Mouse (Mus musculus): ENCODE data around the gene Kdm1b.

Kdm1b gene

GRCm38 (mm10) chr13:47078799-47079198, 35.5 kb downstream of the Kdm1b start:
- TF ChIP-seq GATA4 (IDR thresholded peaks at IDR 0.05; ENCODE audit: insufficient replicate concordance, low read length): no peak

- no peak for TF ChIP-seq GATA4 (IDR thresholded peaks at IDR 0.05; ENCODE audit: insufficient replicate concordance, low read length)
Observed at GRCm38 (mm10) chr13:47080905-47081505, 37.7 kb downstream of the Kdm1b start.

- TF ChIP-seq GATA4 (IDR thresholded peaks at IDR 0.05; ENCODE audit: insufficient replicate concordance, low read length): no peak
Observed at GRCm38 (mm10) chr13:47088433-47088832, 45.1 kb downstream of the Kdm1b start.

DNA sequence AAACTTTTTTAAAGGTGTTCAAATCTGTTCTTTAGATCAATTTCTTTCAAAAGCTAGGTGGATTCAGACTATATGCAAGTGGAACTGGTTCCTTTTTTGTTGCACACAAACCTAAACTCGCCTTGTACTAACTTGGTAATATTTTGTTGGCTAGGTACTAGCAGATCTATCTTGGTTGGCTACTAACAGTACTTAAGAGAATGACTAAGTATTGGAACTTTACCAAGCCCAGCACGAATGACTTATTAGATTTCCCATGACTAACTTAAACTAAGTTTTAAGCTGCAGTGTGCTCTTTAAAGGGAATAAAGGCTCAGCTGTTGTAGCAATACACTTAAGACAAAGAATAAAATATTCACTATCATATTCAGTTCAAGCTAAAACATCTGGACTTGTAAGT, 46.0 kb downstream of the Kdm1b start:
- no peak for TF ChIP-seq GATA4 (IDR thresholded peaks at IDR 0.05; ENCODE audit: insufficient replicate concordance, low read length)

DNA sequence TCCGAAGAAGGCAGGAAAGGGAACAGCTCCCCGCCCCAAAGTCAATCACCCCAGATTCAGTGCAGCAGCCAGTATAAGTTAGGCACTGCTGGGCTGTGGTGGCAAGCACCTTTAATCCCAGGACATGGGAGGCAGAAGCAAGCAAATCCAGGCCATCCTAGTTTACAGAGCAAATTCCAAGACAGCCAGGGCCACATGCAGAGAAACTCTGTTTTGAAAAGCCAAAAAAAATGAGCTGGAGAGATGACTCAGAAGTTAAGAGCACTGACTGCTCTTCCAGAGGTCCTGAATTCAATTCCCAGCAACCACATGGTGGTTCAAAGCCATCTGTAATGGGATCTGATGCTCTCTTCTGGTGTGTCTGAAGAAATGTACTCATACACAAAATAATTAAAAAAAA, 50.5 kb downstream of the Kdm1b start:
- TF ChIP-seq GATA4 (IDR thresholded peaks at IDR 0.05; ENCODE audit: insufficient replicate concordance, low read length): no peak

DNA sequence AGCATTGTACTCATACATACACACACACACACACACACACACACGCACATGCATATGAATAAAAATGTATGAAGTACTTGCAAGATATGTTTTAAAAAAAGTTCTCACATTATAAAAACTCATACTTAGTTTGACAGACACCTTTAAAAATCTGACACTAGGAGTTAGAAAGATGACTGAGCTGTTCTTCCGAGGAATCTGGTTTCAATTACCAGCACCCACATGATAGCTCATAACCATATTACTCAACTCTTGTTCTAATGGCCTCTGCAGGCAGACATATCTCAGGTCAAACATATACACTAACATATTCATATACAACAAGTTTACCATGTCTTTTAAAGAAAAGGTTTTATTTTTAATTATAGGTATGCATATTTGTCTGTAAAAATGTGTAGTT, 53.3 kb downstream of the Kdm1b start:
- no peak for TF ChIP-seq GATA4 (IDR thresholded peaks at IDR 0.05; ENCODE audit: insufficient replicate concordance, low read length)

DNA sequence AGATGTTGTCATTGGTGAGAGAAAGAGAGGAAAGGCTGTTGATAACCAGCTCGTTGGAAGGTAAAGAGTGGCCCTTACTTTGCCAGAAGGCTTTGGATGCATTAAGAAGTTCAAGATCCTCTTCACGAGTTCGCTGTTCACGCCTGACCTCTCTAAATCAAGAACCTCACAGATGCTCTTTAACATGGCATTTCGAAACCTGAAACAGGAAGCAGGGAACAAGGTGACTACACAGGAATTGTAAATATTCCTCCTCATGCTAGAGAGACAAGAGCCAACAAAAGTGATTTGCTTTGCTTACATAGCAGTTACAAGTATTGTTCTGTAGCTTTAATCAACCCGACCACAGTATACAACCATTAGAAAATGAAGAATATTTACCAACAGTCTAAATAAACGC, 56.0 kb downstream of the Kdm1b start:
- no peak for TF ChIP-seq GATA4 (IDR thresholded peaks at IDR 0.05; ENCODE audit: insufficient replicate concordance, low read length)

DNA sequence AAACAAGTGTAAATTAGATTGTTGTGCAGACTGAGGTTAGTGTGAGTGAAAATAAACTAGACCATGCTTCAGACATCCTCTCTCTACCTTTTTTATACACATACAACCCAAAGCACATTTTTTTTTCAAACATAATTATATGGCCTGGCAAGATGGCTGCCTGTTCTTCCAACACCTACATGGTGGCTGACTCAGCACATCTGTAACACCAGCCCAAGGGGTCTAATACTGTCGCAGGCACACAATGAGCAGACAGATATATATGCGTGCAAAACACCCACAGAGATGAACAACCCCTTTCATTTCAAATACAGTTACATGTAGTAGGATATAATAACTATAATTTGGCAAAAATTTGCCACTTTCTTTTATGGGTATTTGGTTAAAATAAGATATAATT, 57.3 kb downstream of the Kdm1b start:
- TF ChIP-seq GATA4 (IDR thresholded peaks at IDR 0.05; ENCODE audit: insufficient replicate concordance, low read length): no peak

- TF ChIP-seq GATA4 (IDR thresholded peaks at IDR 0.05; ENCODE audit: insufficient replicate concordance, low read length): no peak
Observed at GRCm38 (mm10) chr13:47104146-47104545, 60.8 kb downstream of the Kdm1b start.

- no peak for TF ChIP-seq GATA4 (IDR thresholded peaks at IDR 0.05; ENCODE audit: insufficient replicate concordance, low read length)
Observed at GRCm38 (mm10) chr13:47104856-47105541, 61.7 kb downstream of the Kdm1b start.

- no peak for TF ChIP-seq GATA4 (IDR thresholded peaks at IDR 0.05; ENCODE audit: insufficient replicate concordance, low read length)
Observed at GRCm38 (mm10) chr13:47105711-47106579, 62.6 kb downstream of the Kdm1b start, which contains the start of gene Dek. TSS of gene Dek (minus strand) at chr13:47106201.

- TF ChIP-seq GATA4 (IDR thresholded peaks at IDR 0.05; ENCODE audit: insufficient replicate concordance, low read length): no peak
Observed at GRCm38 (mm10) chr13:47106580-47106888, 63.2 kb downstream of the Kdm1b start.

GRCm38 (mm10) chr13:47109239-47109638, 65.9 kb downstream of the Kdm1b start:
- no peak for TF ChIP-seq GATA4 (IDR thresholded peaks at IDR 0.05; ENCODE audit: insufficient replicate concordance, low read length)

DNA sequence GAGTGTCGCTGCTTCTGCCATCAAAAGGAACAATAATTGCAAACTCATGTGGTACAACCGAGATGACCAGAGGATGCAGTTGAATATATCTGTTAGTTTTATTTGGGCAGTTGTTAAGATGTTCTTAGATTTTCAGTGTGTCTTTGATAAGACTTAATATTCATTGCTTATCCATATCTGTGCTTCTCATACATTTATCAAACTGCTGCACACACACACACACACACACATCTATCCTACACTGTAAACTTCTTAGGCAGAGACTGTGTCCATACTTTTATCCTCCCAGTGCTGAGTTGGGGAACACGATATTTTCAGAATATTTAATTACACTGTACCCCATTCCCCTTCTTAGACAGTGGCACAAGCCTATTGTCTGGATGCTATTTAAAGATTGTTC, 67.9 kb downstream of the Kdm1b start:
- no peak for TF ChIP-seq GATA4 (IDR thresholded peaks at IDR 0.05; ENCODE audit: insufficient replicate concordance, low read length)

GRCm38 (mm10) chr13:47112056-47112455, 68.8 kb downstream of the Kdm1b start:
- no peak for TF ChIP-seq GATA4 (IDR thresholded peaks at IDR 0.05; ENCODE audit: insufficient replicate concordance, low read length)

DNA sequence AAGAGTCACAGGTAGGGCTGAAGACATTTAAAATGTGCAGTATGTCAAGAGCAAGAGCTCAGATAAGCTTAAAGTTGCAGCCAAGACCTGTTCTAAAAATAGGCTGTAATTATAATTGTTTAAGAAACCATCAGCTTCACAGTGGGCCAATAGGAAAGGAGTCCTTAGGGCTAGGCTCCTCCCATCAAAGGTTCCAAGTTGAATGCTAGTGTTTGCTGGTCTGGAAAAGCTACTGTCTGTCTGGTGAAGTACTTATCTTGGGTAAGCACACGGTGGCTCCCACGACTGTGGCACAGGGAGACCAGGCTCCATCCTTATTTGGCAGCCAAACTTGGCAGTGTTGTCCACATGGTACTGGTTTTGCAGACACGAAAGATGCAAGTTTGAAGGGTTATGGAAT, 69.6 kb downstream of the Kdm1b start:
- no peak for TF ChIP-seq GATA4 (IDR thresholded peaks at IDR 0.05; ENCODE audit: insufficient replicate concordance, low read length)

All from liver, adult (tissue).